Mouse (Mus musculus): Measurements from ENCODE around the gene Ksr2.

Gene Ksr2

GRCm38 (mm10) chr5:117482013-117482412 is 68.2 kb downstream of the Ksr2 start:
- no peak for DNase-seq (ENCODE audit: low spot score)

- no peak for DNase-seq (ENCODE audit: low spot score)
Measured at GRCm38 (mm10) chr5:117485411-117485810, 71.6 kb downstream of the Ksr2 start.

- no peak for DNase-seq (ENCODE audit: low spot score)
Measured at GRCm38 (mm10) chr5:117486092-117486491, 72.3 kb downstream of the Ksr2 start.

- DNase-seq (ENCODE audit: low spot score) = no peak
Measured at GRCm38 (mm10) chr5:117488155-117488554, 74.4 kb downstream of the Ksr2 start.

- no peak for DNase-seq (ENCODE audit: low spot score)
Measured at GRCm38 (mm10) chr5:117488670-117489325, 75.0 kb downstream of the Ksr2 start.

GRCm38 (mm10) chr5:117492933-117493863 is 79.4 kb downstream of the Ksr2 start:
- no peak for DNase-seq (ENCODE audit: low spot score)

- DNase-seq (ENCODE audit: low spot score) = peak; percentile 15
Measured at GRCm38 (mm10) chr5:117493947-117494346, 80.1 kb downstream of the Ksr2 start.

- no peak for DNase-seq (ENCODE audit: low spot score)
Measured at GRCm38 (mm10) chr5:117497084-117497483, 83.3 kb downstream of the Ksr2 start.

GRCm38 (mm10) chr5:117502611-117503010 is 88.8 kb downstream of the Ksr2 start:
- no peak for DNase-seq (ENCODE audit: low spot score)

GRCm38 (mm10) chr5:117504431-117504830 is 90.6 kb downstream of the Ksr2 start:
- DNase-seq (ENCODE audit: low spot score) = no peak

GRCm38 (mm10) chr5:117505204-117505603 is 91.4 kb downstream of the Ksr2 start:
- DNase-seq (ENCODE audit: low spot score) = peak; percentile 12

- no peak for DNase-seq (ENCODE audit: low spot score)
Measured at GRCm38 (mm10) chr5:117505769-117506168, 92.0 kb downstream of the Ksr2 start.

GRCm38 (mm10) chr5:117506406-117506805 is 92.6 kb downstream of the Ksr2 start:
- DNase-seq (ENCODE audit: low spot score) = no peak

GRCm38 (mm10) chr5:117509511-117510375 is 95.9 kb downstream of the Ksr2 start:
- no peak for DNase-seq (ENCODE audit: low spot score)

- DNase-seq (ENCODE audit: low spot score) = no peak
Measured at GRCm38 (mm10) chr5:117510864-117511263, 97.1 kb downstream of the Ksr2 start.

GRCm38 (mm10) chr5:117515396-117515795 is 101.6 kb downstream of the Ksr2 start:
- DNase-seq (ENCODE audit: low spot score) = no peak

- DNase-seq (ENCODE audit: low spot score) = no peak
Measured at GRCm38 (mm10) chr5:117515861-117516260, 102.1 kb downstream of the Ksr2 start.

- no peak for DNase-seq (ENCODE audit: low spot score)
Measured at GRCm38 (mm10) chr5:117516597-117516996, 102.8 kb downstream of the Ksr2 start.

- no peak for DNase-seq (ENCODE audit: low spot score)
Measured at GRCm38 (mm10) chr5:117519858-117520495, 106.2 kb downstream of the Ksr2 start.

- no peak for DNase-seq (ENCODE audit: low spot score)
Measured at GRCm38 (mm10) chr5:117521156-117521555, 107.4 kb downstream of the Ksr2 start.

- no peak for DNase-seq (ENCODE audit: low spot score)
Measured at GRCm38 (mm10) chr5:117521701-117522100, 107.9 kb downstream of the Ksr2 start.

- no peak for DNase-seq (ENCODE audit: low spot score)
Measured at GRCm38 (mm10) chr5:117522471-117522870, 108.7 kb downstream of the Ksr2 start.

Measured in ovary, adult 18-20 months (tissue).